Mouse (Mus musculus) adrenal gland, postnatal 0 days (tissue): Measurements from ENCODE around the gene Trmt61a. TPM values are rescaled to one million over a fixed set of nuclear protein-coding genes. Genes with fewer than 3 reads are reported as not detected.

ENCODE experiments used
- polyA plus RNA-seq: library from polyadenylated mRNA; unstranded; fragments of >200 nt; fragmentation: Nextera tagmentation; extraction: Ambion mirVana; gene quantifications from 2 replicates; pipeline ENCODE4 v1.2.1, GENCODE M21; 2015

Trmt61a gene
- 3.3 and 6.5 TPM in 2 replicates for polyA plus RNA-seq

DNA sequence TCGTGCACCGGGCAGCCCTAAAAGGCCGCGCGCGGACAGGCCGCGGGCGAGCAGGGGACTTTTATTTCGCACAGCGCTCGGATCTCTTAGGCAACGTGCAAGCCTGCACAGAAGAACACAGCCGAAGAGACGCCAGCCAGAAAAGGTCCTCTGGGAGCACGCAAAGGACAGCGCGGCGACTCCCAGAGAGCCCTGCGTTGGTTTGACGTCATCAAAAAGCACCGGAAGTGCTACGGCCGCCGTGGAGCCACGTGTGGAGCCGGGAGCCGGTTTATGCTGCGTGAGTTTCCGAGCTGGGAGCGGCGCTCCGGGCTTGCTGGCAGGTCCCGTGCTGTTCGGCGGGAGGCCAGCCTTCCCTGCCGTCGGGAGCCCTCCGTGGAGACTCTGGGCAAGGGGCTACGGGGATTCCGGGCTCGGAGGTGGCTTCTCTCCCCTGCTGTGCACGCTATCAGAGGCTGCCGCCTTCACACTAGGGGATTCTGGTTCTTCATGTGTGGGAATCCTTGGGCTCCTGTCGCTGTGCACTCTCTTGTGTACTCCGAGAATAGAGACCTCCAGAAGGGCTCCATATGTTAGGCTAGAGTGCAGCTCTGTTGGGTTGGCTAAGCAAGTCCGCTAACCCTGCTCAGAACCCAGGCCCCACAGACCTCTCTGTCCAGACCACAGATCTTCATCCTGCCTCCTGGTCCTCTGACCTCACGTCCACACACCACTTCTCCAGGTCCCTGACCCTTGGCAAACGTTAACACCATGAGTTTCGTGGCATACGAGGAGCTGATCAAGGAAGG is at the start of gene Trmt61a:
Gene Trmt61a (plus strand): TSS at position 224 of the 788 bp plus-strand sequence.

DNA sequence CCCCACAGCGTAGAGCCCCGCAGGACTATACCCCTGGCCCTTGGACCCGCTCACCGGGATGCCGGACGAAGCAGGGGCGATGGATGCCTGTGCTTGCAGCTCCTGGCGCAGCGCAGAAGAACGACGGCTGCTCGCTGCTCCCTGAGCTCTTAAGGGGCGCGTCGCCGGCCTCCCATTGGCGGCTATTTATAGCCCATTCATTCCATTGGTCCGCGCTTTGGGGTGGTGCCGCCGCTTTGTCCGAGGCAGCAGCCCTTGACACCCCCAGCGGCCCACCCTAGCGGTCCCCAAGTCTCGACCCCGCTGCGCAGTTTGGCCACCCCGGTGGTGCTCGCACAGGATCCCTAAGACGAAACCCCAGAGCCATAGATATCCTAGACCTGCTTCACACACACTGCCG is 5.7 kb upstream of the Trmt61a start, which contains the start of gene Ckb:
Gene Ckb (minus strand): TSS at position 163 of the 400 bp plus-strand sequence.

DNA sequence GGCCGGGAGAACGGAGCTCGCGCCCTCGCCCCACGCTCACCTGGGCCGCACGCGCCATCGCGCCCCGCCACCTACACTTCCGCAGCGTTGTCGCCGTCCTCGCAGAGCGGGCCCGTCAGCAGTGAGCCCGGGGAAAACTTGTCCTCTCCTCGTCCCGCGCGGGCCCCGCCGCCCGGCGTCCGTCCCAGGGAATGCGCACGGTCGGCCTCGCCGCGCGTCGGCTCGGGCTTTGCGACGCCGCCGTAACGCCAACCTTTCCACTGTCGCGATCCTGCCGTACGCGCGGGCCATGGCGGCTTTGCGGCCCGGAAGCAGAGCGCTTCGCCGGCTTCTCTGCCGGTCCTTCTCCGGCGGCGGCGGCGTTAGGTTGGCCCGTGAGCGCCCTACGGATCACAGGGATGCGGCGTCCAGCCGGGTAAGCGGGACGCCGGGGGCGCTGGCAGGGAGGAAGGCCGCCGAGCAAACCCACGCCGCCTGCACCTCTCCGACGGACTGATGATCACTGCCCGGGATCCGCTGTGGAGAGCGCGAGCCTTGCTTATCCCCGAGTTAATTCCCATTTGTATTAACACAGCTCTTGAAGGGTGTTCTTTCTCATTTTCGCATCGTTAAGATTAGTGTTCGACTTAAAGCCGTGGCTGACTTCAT is 35.2 kb downstream of the Trmt61a start, which contains the start of the genes Bag5 and Apopt1:
Gene Bag5 (minus strand): TSS at position 254 of the 648 bp plus-strand sequence.
Gene Apopt1 (plus strand): TSS at position 258 of the 648 bp plus-strand sequence.

Other genes with a start within 250 kb of the Trmt61a start
- gene Tnfaip2, start 235.6 kb upstream of the Trmt61a start, polyA plus RNA-seq = 4.8 and 16.1 TPM in 2 replicates
- gene Gm266, start 192.3 kb upstream of the Trmt61a start, polyA plus RNA-seq = 8.6 and 12.1 TPM in 2 replicates
- 435 and 734 TPM in 2 replicates for gene Eif5, start 140.1 kb upstream of the Trmt61a start, polyA plus RNA-seq
- 31.0 and 36.4 TPM in 2 replicates for gene Mark3, start 103.6 kb upstream of the Trmt61a start, polyA plus RNA-seq
- gene Ckb, start 5.8 kb upstream of the Trmt61a start, polyA plus RNA-seq = 62.9 and 122 TPM in 2 replicates
- gene Bag5, start 35.2 kb downstream of the Trmt61a start, polyA plus RNA-seq = 41.5 and 52.5 TPM in 2 replicates
- 70.4 and 97.4 TPM in 2 replicates for gene Apopt1, start 35.2 kb downstream of the Trmt61a start, polyA plus RNA-seq
- 82.3 and 185 TPM in 2 replicates for gene Klc1, start 80.7 kb downstream of the Trmt61a start, polyA plus RNA-seq
- 7.6 and 7.8 TPM in 2 replicates for gene Xrcc3, start 135.8 kb downstream of the Trmt61a start, polyA plus RNA-seq
- gene Zfyve21, start 136.1 kb downstream of the Trmt61a start, polyA plus RNA-seq = 143 and 186 TPM in 2 replicates
- 12.6 and 14.3 TPM in 2 replicates for gene Ppp1r13b, start 230.0 kb downstream of the Trmt61a start, polyA plus RNA-seq